Mouse (Mus musculus) heart, embryonic 13.5 days (tissue): ENCODE results near the gene Ccr1l1. TPM values are rescaled to one million over a fixed set of nuclear protein-coding genes. Genes with fewer than 3 reads are reported as not detected.

ENCODE experiments used
- ATAC-seq: fragments of 200-750 bp; cut with Nextera tagmentation; 2 replicates; pipeline ENCODE4 v1.8.0; 2017; ENCODE audit warnings: moderate TSS enrichment; ENCODE audit not compliant: insufficient number of reproducible peaks, low FRiP score, low TSS enrichment; ENCODE audit errors: extremely low read depth
- H3K27ac ChIP-seq: fragments of 300-500 bp; sonication (generic); replicated peaks from 2 replicates; pipeline ENCODE4 v1.5.1; 2015; ENCODE audit warnings: moderate library complexity, mild to moderate bottlenecking, inconsistent platforms
- H3K27me3 ChIP-seq: fragments of 300-500 bp; sonication (generic); replicated peaks from 2 replicates; pipeline ENCODE4 v1.6.1; 2015; ENCODE audit warnings: mild to moderate bottlenecking, inconsistent platforms
- H3K36me3 ChIP-seq: fragments of 300-500 bp; sonication (generic); 2 replicates; pipeline ENCODE4 v1.6.1; 2015; ENCODE audit warnings: mild to moderate bottlenecking, inconsistent platforms
- H3K4me1 ChIP-seq: fragments of 300-500 bp; sonication (generic); 2 replicates; pipeline ENCODE4 v1.6.1; 2015; ENCODE audit warnings: inconsistent platforms
- H3K4me2 ChIP-seq: fragments of 300-500 bp; sonication (generic); 2 replicates; pipeline ENCODE4 v1.6.1; 2015; ENCODE audit warnings: inconsistent platforms, mild to moderate bottlenecking, moderate library complexity
- H3K4me3 ChIP-seq: fragments of 300-500 bp; sonication (generic); 2 replicates; pipeline ENCODE4 v1.5.1; 2015; ENCODE audit warnings: moderate library complexity, mild to moderate bottlenecking, inconsistent platforms
- H3K9ac ChIP-seq: fragments of 300-500 bp; sonication (generic); 2 replicates; pipeline ENCODE4 v1.6.1; 2015; ENCODE audit warnings: inconsistent platforms, mild to moderate bottlenecking, moderate library complexity
- H3K9me3 ChIP-seq: fragments of 300-500 bp; sonication (generic); 2 replicates; pipeline ENCODE4 v1.6.1; 2016; ENCODE audit warnings: inconsistent platforms
- WGBS: fragments of 180-500 bp; shearing (Covaris S2); methylation state at CpG from one replicate; pipeline ENCODE4 v1.1.7; 2015; ENCODE audit warnings: mixed read lengths; 5-methylcytosine and 5-hydroxymethylcytosine counted together
- polyA plus RNA-seq: library from polyadenylated mRNA; unstranded; fragments of >200 nt; fragmentation: Nextera tagmentation; extraction: Ambion mirVana; gene quantifications from 2 replicates; pipeline ENCODE4 v1.2.1, GENCODE M21; 2015

Ccr1l1 gene
- polyA plus RNA-seq, 1 experiment from 2014 or later: not detected

GRCm38 (mm10) chr9:123935346-123935745 lies 42.9 kb downstream of the Ccr1l1 start:
- Histone ChIP-seq H3K4me2 (no peak overlapping the region), H3K4me1 (peaks cover 10% of the 10 kb centered on the region; the same call in 1 of the 2 replicates), H3K9me3 (no peaks in the 10 kb centered on the region), H3K27ac (no peak overlapping the region), H3K27me3 (no peaks in the 10 kb centered on the region), H3K36me3 (no peaks in the 10 kb centered on the region), H3K9ac (no peak overlapping the region), H3K4me3 (no peak overlapping the region)
- no peak for ATAC-seq
- 76% methylated on average over 6 of the region's 6 CpGs for WGBS

GRCm38 (mm10) chr9:123933716-123934445 lies 44.3 kb downstream of the Ccr1l1 start:
- Histone ChIP-seq H3K27me3 (no peaks in the 10 kb centered on the region), H3K4me2 (no peak overlapping the region), H3K36me3 (no peaks in the 10 kb centered on the region), H3K9me3 (no peaks in the 10 kb centered on the region), H3K4me1 (peaks cover 22% of the 10 kb centered on the region), H3K4me3 (no peak overlapping the region), H3K9ac (no peak overlapping the region), H3K27ac (no peak overlapping the region)
- 91% methylated on average over 5 of the region's 5 CpGs for WGBS
- no peak for ATAC-seq

GRCm38 (mm10) chr9:123932911-123933675 lies 45.1 kb downstream of the Ccr1l1 start:
- no peak overlapping the region for H3K4me3 ChIP-seq
- H3K36me3 ChIP-seq: no peaks in the 10 kb centered on the region
- H3K4me2 ChIP-seq: no peak overlapping the region
- peaks cover 28% of the 10 kb centered on the region for H3K4me1 ChIP-seq
- no peaks in the 10 kb centered on the region for H3K9me3 ChIP-seq
- H3K27me3 ChIP-seq: no peaks in the 10 kb centered on the region
- ATAC-seq: no peak
- no peak overlapping the region for H3K9ac ChIP-seq
- no peak overlapping the region for H3K27ac ChIP-seq
- WGBS: 85% methylated on average over 19 of the region's 19 CpGs

DNA sequence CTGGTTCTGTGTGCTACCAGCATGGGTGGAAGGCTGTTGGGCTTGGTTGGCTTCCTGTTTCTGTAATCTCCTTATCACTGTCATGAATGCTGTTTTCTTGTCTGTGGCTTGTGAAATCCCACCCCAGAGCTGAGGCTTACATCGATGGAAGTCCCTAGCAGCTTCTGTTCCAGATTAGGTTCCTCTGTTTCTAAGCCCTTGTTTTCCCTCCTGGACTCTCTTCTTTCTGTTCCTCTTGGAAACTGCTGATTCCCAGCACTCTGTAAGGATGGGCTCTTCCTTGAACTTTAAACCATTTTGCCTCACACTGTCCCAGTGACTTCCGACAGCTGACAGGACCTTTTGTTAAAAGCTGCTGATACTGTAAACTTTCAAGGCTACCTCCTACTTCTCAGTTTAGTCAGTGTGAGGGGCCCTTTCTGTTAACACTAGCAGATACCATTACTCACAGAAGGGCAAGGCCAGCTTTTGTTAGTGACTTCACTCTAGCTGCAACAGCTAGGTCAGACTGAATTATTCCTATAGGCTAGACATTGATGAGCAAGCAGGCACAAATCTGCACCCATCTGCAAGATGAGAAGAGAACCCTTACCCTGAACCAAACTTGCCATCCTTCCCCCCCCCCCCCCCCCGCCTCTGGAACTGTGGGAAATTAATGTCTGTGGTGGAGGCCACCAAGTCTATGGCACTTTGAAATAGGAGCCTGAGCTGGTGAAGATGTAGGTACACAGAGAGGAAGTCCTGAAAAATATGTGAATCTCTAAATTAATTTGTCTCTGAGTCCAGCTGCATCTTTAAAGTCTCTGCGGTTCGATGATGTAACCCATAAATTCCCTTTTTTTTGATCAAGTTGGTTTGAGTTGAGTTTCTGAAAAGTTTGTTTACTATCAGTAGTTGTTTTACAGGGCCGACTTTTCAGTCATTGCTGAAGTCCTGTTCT lies 46.2 kb downstream of the Ccr1l1 start:
- Histone ChIP-seq H3K4me1 (peaks cover 29% of the 10 kb centered on the region), H3K9ac (no peak overlapping the region), H3K27ac (0 out of 2 replicates have a peak overlapping the region, but pooled peaks have one; percentile 6), H3K9me3 (no peaks in the 10 kb centered on the region), H3K4me2 (no peak overlapping the region), H3K36me3 (no peaks in the 10 kb centered on the region), H3K27me3 (no peaks in the 10 kb centered on the region), H3K4me3 (no peak overlapping the region)
- WGBS: 46% methylated on average over 6 of the region's 6 CpGs
- no peak for ATAC-seq

GRCm38 (mm10) chr9:123930926-123931325 lies 47.3 kb downstream of the Ccr1l1 start:
- Histone ChIP-seq H3K9ac (no peak overlapping the region), H3K4me3 (no peak overlapping the region), H3K27me3 (no peaks in the 10 kb centered on the region), H3K4me2 (no peak overlapping the region), H3K9me3 (no peaks in the 10 kb centered on the region), H3K36me3 (no peaks in the 10 kb centered on the region), H3K4me1 (peaks cover 29% of the 10 kb centered on the region), H3K27ac (0 out of 2 replicates have a peak overlapping the region, but pooled peaks have one; percentile 0)
- WGBS: 83% methylated on average over 3 of the region's 3 CpGs
- no peak for ATAC-seq

GRCm38 (mm10) chr9:123930476-123930875 lies 47.7 kb downstream of the Ccr1l1 start:
- Histone ChIP-seq H3K4me3 (no peak overlapping the region), H3K36me3 (no peaks in the 10 kb centered on the region), H3K27ac (0 out of 2 replicates have a peak overlapping the region, but pooled peaks have one; percentile 0), H3K9ac (no peak overlapping the region), H3K4me1 (peaks cover 33% of the 10 kb centered on the region), H3K4me2 (no peak overlapping the region), H3K27me3 (no peaks in the 10 kb centered on the region), H3K9me3 (no peaks in the 10 kb centered on the region)
- no peak for ATAC-seq
- WGBS: 67% methylated on average over 3 of the region's 3 CpGs

- Histone ChIP-seq H3K4me2 (no peak overlapping the region), H3K9me3 (no peaks in the 10 kb centered on the region), H3K4me1 (peaks cover 34% of the 10 kb centered on the region), H3K27me3 (no peaks in the 10 kb centered on the region), H3K27ac (0 out of 2 replicates have a peak overlapping the region, but pooled peaks have one; percentile 0), H3K9ac (peak overlapping the region; percentile 10; the same call in 1 of the 2 replicates), H3K4me3 (no peak overlapping the region), H3K36me3 (no peaks in the 10 kb centered on the region)
- 46% methylated on average over 4 of the region's 4 CpGs for WGBS
- ATAC-seq: no peak
Measured at GRCm38 (mm10) chr9:123929936-123930335, 48.3 kb downstream of the Ccr1l1 start.

- H3K9ac ChIP-seq: 0 out of 2 replicates have a peak overlapping the region, but pooled peaks have one; percentile 44
- 0 out of 2 replicates have a peak, but pooled peaks cover 1% of the 10 kb centered on the region for H3K27me3 ChIP-seq
- 25% methylated on average over 8 of the region's 8 CpGs for WGBS
- H3K9me3 ChIP-seq: no peaks in the 10 kb centered on the region
- H3K4me1 ChIP-seq: peaks cover 34% of the 10 kb centered on the region
- no peaks in the 10 kb centered on the region for H3K36me3 ChIP-seq
- H3K27ac ChIP-seq: peak overlapping the region; percentile 33; the same call in 1 of the 2 replicates
- H3K4me3 ChIP-seq: no peak overlapping the region
- H3K4me2 ChIP-seq: peak overlapping the region; percentile 46
- ATAC-seq: no peak
Measured at GRCm38 (mm10) chr9:123928759-123929246, 49.4 kb downstream of the Ccr1l1 start.

- ATAC-seq: no peak
- H3K9me3 ChIP-seq: no peaks in the 10 kb centered on the region
- H3K9ac ChIP-seq: no peak overlapping the region
- H3K27ac ChIP-seq: peak overlapping the region; percentile 33; the same call in 1 of the 2 replicates
- H3K4me3 ChIP-seq: no peak overlapping the region
- no peaks in the 10 kb centered on the region for H3K36me3 ChIP-seq
- peak overlapping the region; percentile 46 for H3K4me2 ChIP-seq
- peaks cover 7% of the 10 kb centered on the region for H3K27me3 ChIP-seq
- 66% methylated on average over 12 of the region's 12 CpGs for WGBS
- peaks cover 40% of the 10 kb centered on the region for H3K4me1 ChIP-seq
Measured at GRCm38 (mm10) chr9:123928118-123928758, 50.0 kb downstream of the Ccr1l1 start.

- Histone ChIP-seq H3K36me3 (no peaks in the 10 kb centered on the region), H3K4me2 (no peak overlapping the region), H3K27me3 (peaks cover 9% of the 10 kb centered on the region), H3K9ac (no peak overlapping the region), H3K9me3 (no peaks in the 10 kb centered on the region), H3K27ac (no peak overlapping the region), H3K4me3 (no peak overlapping the region), H3K4me1 (peaks cover 43% of the 10 kb centered on the region)
- 54% methylated on average over 16 of the region's 16 CpGs for WGBS
- ATAC-seq: no peak
Measured at GRCm38 (mm10) chr9:123927281-123927960, 50.8 kb downstream of the Ccr1l1 start.
